Mouse (Mus musculus) ES-E14 (cell line): ENCODE results near the gene Nrip2. TPM values are rescaled to one million over a fixed set of nuclear protein-coding genes. Genes with fewer than 3 reads are reported as not detected.

ENCODE experiments used
- DNase-seq: peaks from one replicate; pipeline ENCODE4 v3.0.0-alpha.2; 2013; ENCODE audit warnings: low read depth, low spot score
- H3K27ac ChIP-seq: 2 replicates; pipeline ENCODE4 v1.5.1; 2012; ENCODE audit warnings: low read depth, mild to moderate bottlenecking, low read length, moderate library complexity, mixed read lengths; ENCODE audit not compliant: poor library complexity, insufficient read depth, severe bottlenecking
- H3K36me3 ChIP-seq: 2 replicates; pipeline ENCODE4 v1.6.1; 2012; ENCODE audit warnings: mild to moderate bottlenecking, low read length, moderate library complexity, mixed read lengths; ENCODE audit not compliant: control insufficient read depth, poor library complexity, insufficient read depth, severe bottlenecking
- H3K4me1 ChIP-seq, 2 experiments: fragments of 150-350 bp in 1 of 2; sonication (generic) in 1 of 2; 2 replicates each; pipeline ENCODE4 v1.6.1; 2012; ENCODE audit warnings: low read length in 2 of 2, mild to moderate bottlenecking in 1 of 2, mixed read lengths in 1 of 2; ENCODE audit not compliant: control insufficient read depth in 2 of 2, insufficient read depth in 2 of 2, poor library complexity in 1 of 2
- H3K4me3 ChIP-seq, 2 experiments: fragments of 150-350 bp in 1 of 2; sonication (generic) in 1 of 2; 2 replicates each; pipeline ENCODE4 v1.5.1; 2012; ENCODE audit warnings: low read length in 2 of 2, low read depth in 1 of 2, mild to moderate bottlenecking in 1 of 2, mixed read lengths in 1 of 2; ENCODE audit not compliant: insufficient read depth in 1 of 2, poor library complexity in 1 of 2, severe bottlenecking in 1 of 2
- H3K9ac ChIP-seq: 2 replicates; pipeline ENCODE4 v1.6.1; 2012; ENCODE audit warnings: low read depth, mild to moderate bottlenecking, low read length, mixed read lengths; ENCODE audit not compliant: poor library complexity, insufficient read depth, severe bottlenecking
- H3K9me3 ChIP-seq: fragments of 150-350 bp; sonication (generic); 2 replicates; pipeline ENCODE4 v1.6.1; 2012; ENCODE audit warnings: low read depth, mild to moderate bottlenecking, low read length; ENCODE audit not compliant: control insufficient read depth, insufficient read depth
- CHD2 ChIP-seq: IDR thresholded peaks from 2 replicates; pipeline ENCODE4 v1.6.1; 2014; ENCODE audit warnings: mild to moderate bottlenecking, low read depth, low read length, inconsistent platforms
- HCFC1 ChIP-seq: IDR thresholded peaks from 2 replicates; pipeline ENCODE4 v1.6.1; 2012; ENCODE audit warnings: low read length, inconsistent platforms, borderline replicate concordance; ENCODE audit not compliant: insufficient read depth
- MAFK ChIP-seq: IDR thresholded peaks from 2 replicates; pipeline ENCODE4 v1.6.1; 2014; ENCODE audit warnings: mild to moderate bottlenecking, low read depth, low read length, inconsistent platforms; ENCODE audit not compliant: insufficient read depth
- ZC3H11A ChIP-seq: IDR thresholded peaks from 2 replicates; pipeline ENCODE4 v1.6.1; 2012; ENCODE audit warnings: low read depth, mild to moderate bottlenecking, inconsistent platforms, low read length, borderline replicate concordance
- ZNF384 ChIP-seq: IDR thresholded peaks from 2 replicates; pipeline ENCODE4 v1.6.1; 2012; ENCODE audit warnings: low read depth, low read length, inconsistent platforms
- in situ Hi-C, 2 experiments: fragments of 600-800 bp; cut with MboI; formaldehyde crosslinking; loops; one replicate each; pipeline ENCODE4 v1.15.1; 2025; ENCODE audit warnings: low sequenced_read_pairs in 2 of 2, inconsistent platforms in 1 of 2; ENCODE audit not compliant: unreplicated experiment in 2 of 2
- total RNA-seq: library from RNA; depleted of rRNA; stranded (reverse); fragments of 300-350 nt; gene quantifications from 2 replicates; pipeline ENCODE4 v1.2.3, GENCODE M21; 2012

Nrip2 gene
- total RNA-seq, 1 experiment = 0.27 TPM

DNA sequence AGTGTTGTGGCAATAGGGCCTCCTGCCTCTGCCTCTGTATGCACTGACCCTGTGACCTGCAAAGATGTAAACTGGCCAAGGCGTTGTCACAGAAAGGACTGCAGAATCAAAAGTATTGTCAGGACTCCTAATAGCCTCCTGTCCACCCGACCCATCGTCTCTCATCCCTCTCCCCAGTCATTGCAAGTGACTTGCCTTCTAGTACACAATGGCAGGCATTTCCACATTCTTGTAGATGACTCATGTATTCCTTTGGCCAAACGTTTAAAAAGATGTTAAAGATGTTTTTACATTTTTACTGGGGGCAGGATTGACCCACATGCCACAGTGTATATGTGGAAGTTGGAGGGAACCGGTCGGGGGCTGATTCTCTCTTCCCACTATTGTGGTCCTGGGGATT, 34.4 kb upstream of the Nrip2 start:
- in situ Hi-C loops = no loop called here
- peaks cover 27% of the 10 kb centered on the region for H3K36me3 ChIP-seq

GRCm38 (mm10) chr6:128366466-128366865, 32.6 kb upstream of the Nrip2 start:
- DNase-seq = no peak
- TF ChIP-seq ZC3H11A = no peak
- TF ChIP-seq HCFC1 = no peak
- no peak for TF ChIP-seq CHD2
- no peak for TF ChIP-seq MAFK
- no peak for TF ChIP-seq ZNF384
- Histone ChIP-seq H3K27ac (no peak overlapping the region), H3K36me3 (peaks cover 45% of the 10 kb centered on the region), H3K9ac (no peak overlapping the region), H3K4me3 (no peak overlapping the region), H3K4me1 (peaks cover under 1 to 10% of the 10 kb centered on the region in 2 experiments; a peak in 1 of 4 replicates), H3K9me3 (no peaks in the 10 kb centered on the region)
- in situ Hi-C loops = no loop called here

More for the DNA sequence above, 34.4 kb upstream of the Nrip2 start:
- H3K4me3 ChIP-seq = no peak overlapping the region
- H3K4me1 ChIP-seq = peaks cover 1 to 18% of the 10 kb centered on the region in 2 experiments; a peak in 2 of 4 replicates
- H3K27ac ChIP-seq = no peak overlapping the region
- 0 out of 2 replicates have a peak overlapping the region, but pooled peaks have one; percentile 7 for H3K9ac ChIP-seq
- no peak for TF ChIP-seq ZNF384
- DNase-seq = no peak
- no peaks in the 10 kb centered on the region for H3K9me3 ChIP-seq

GRCm38 (mm10) chr6:128370040-128370439, 29.1 kb upstream of the Nrip2 start:
- Histone ChIP-seq H3K4me3 (no peak overlapping the region), H3K36me3 (peaks cover 73% of the 10 kb centered on the region), H3K4me1 (peaks cover 0 to 7% of the 10 kb centered on the region in 2 experiments; a peak in 1 of 4 replicates), H3K9ac (no peak overlapping the region), H3K27ac (no peak overlapping the region), H3K9me3 (no peaks in the 10 kb centered on the region)
- TF ChIP-seq HCFC1 (no peak), ZC3H11A (no peak), ZNF384 (no peak), MAFK (no peak), CHD2 (no peak)
- in situ Hi-C loops = no loop called here
- no peak for DNase-seq

DNA sequence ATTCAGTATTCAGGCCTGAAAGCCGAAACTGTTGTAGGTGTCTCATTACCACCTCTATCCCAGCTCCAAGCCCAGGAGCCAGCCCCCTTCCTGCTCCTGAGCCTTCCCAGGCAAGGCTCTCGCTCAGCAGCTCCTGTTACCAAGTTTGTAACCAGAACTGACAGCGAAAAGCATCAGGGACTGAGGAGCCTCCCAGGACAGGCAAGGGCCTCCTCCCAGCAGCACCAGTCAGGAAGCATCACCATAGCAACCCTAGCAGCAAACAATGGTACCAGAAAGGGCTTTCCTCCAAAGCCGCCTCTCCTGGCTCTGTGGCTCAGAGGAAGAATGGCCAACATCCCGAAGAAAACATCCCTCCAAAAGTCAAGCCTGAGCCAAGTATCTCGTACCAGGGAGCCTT, 23.9 kb upstream of the Nrip2 start, which contains the start of the genes Tex52 and Gm44596:
TSS of gene Tex52 (plus strand) at position 265 of the 400 bp plus-strand sequence.
TSS of gene Gm44596 (plus strand) at position 312 of the 400 bp plus-strand sequence.
- DNase-seq = no peak
- no peak for TF ChIP-seq MAFK
- TF ChIP-seq ZC3H11A = no peak
- no peak for TF ChIP-seq CHD2
- H3K9ac ChIP-seq = no peak within 1 kb of the TSS
- peaks cover 41% of the 10 kb centered on the region for H3K36me3 ChIP-seq
- H3K4me1 ChIP-seq = no peaks in the 10 kb centered on the region; a peak in 1 of 4 replicates
- in situ Hi-C loops = no loop called here
- no peaks in the 10 kb centered on the region for H3K9me3 ChIP-seq
- H3K4me3 ChIP-seq = no peak within 1 kb of the TSS
- no peak within 1 kb of the TSS for H3K27ac ChIP-seq
